Mouse (Mus musculus) kidney, adult 18-20 months (tissue): ENCODE data around the gene Slc9a3r1.

ENCODE experiments used
- DNase-seq: peaks from one replicate; pipeline ENCODE4 v3.0.0; 2021

The Slc9a3r1 gene

GRCm38 (mm10) chr11:115194693-115195092, 31.6 kb downstream of the Slc9a3r1 start:
- DNase-seq = no peak

- no peak for DNase-seq
Measured at GRCm38 (mm10) chr11:115195933-115196332, 32.8 kb downstream of the Slc9a3r1 start.

GRCm38 (mm10) chr11:115197558-115197957, 34.4 kb downstream of the Slc9a3r1 start:
- DNase-seq = no peak

- no peak for DNase-seq
Measured at GRCm38 (mm10) chr11:115198932-115199384, 35.8 kb downstream of the Slc9a3r1 start.

- no peak for DNase-seq
Measured at GRCm38 (mm10) chr11:115200520-115200919, 37.4 kb downstream of the Slc9a3r1 start.

- DNase-seq = peak; percentile 85
Measured at GRCm38 (mm10) chr11:115202316-115202715, 39.2 kb downstream of the Slc9a3r1 start.

GRCm38 (mm10) chr11:115202756-115203155, 39.6 kb downstream of the Slc9a3r1 start:
- DNase-seq = no peak

GRCm38 (mm10) chr11:115208126-115208525, 45.0 kb downstream of the Slc9a3r1 start:
- no peak for DNase-seq

GRCm38 (mm10) chr11:115208776-115209732, 45.9 kb downstream of the Slc9a3r1 start:
- DNase-seq = no peak

GRCm38 (mm10) chr11:115209958-115210357, 46.8 kb downstream of the Slc9a3r1 start:
- no peak for DNase-seq

GRCm38 (mm10) chr11:115212116-115212515, 49.0 kb downstream of the Slc9a3r1 start:
- no peak for DNase-seq

- no peak for DNase-seq
Measured at GRCm38 (mm10) chr11:115215123-115215522, 52.0 kb downstream of the Slc9a3r1 start.

- no peak for DNase-seq
Measured at GRCm38 (mm10) chr11:115217439-115218410, 54.6 kb downstream of the Slc9a3r1 start.

GRCm38 (mm10) chr11:115219263-115219662, 56.1 kb downstream of the Slc9a3r1 start:
- peak; percentile 31 for DNase-seq

GRCm38 (mm10) chr11:115219685-115220084, 56.5 kb downstream of the Slc9a3r1 start:
- no peak for DNase-seq

GRCm38 (mm10) chr11:115222077-115222476, 58.9 kb downstream of the Slc9a3r1 start:
- no peak for DNase-seq

- DNase-seq = no peak
Measured at GRCm38 (mm10) chr11:115222570-115222969, 59.4 kb downstream of the Slc9a3r1 start.

GRCm38 (mm10) chr11:115223451-115223850, 60.3 kb downstream of the Slc9a3r1 start:
- DNase-seq = no peak

GRCm38 (mm10) chr11:115223877-115224276, 60.7 kb downstream of the Slc9a3r1 start:
- DNase-seq = no peak

- DNase-seq = peak; percentile 47
Measured at GRCm38 (mm10) chr11:115224889-115225288, 61.7 kb downstream of the Slc9a3r1 start.

GRCm38 (mm10) chr11:115225301-115225700, 62.2 kb downstream of the Slc9a3r1 start:
- no peak for DNase-seq

- no peak for DNase-seq
Measured at GRCm38 (mm10) chr11:115226811-115227491, 63.8 kb downstream of the Slc9a3r1 start.

- no peak for DNase-seq
Measured at GRCm38 (mm10) chr11:115227640-115228039, 64.5 kb downstream of the Slc9a3r1 start.
